Mouse (Mus musculus): ENCODE measurements around the gene Olfr1263. TPM values are rescaled to one million over a fixed set of nuclear protein-coding genes. Genes with fewer than 3 reads are reported as not detected.

Gene Olfr1263
- polyA plus RNA-seq (2014; fragmentation: Illumina TruSeq; extraction: RNeasy Lipid Tissue Mini Kit (QIAGEN cat#74804); ENCODE audit: low replicate concordance), result not detected

GRCm38 (mm10) chr2:90011831-90012230, at the start of gene Olfr1263:
Gene Olfr1263 (plus strand): TSS chr2:90012131.

GRCm38 (mm10) chr2:89974184-89974583, 37.7 kb upstream of the Olfr1263 start, which contains the start of gene Olfr1260:
Gene Olfr1260 (plus strand): TSS chr2:89974340.

GRCm38 (mm10) chr2:89990921-89991320, 21.0 kb upstream of the Olfr1263 start, which contains the start of gene Olfr1261:
Gene Olfr1261 (plus strand): TSS chr2:89991221.

GRCm38 (mm10) chr2:89999845-90000244, 12.1 kb upstream of the Olfr1263 start, which contains the start of gene Olfr1262:
Gene Olfr1262 (plus strand): TSS chr2:90000145.

GRCm38 (mm10) chr2:90025477-90025876, 13.5 kb downstream of the Olfr1263 start, which contains the start of gene Olfr1264:
Gene Olfr1264 (minus strand): TSS chr2:90025577.

GRCm38 (mm10) chr2:90035037-90035436, 23.1 kb downstream of the Olfr1263 start, which contains the start of gene Olfr1265:
Gene Olfr1265 (plus strand): TSS chr2:90035337.

GRCm38 (mm10) chr2:90063494-90063893, 51.6 kb downstream of the Olfr1263 start, which contains the start of gene Olfr140:
Gene Olfr140 (minus strand): TSS chr2:90063594.

Other genes with a start within 250 kb of the Olfr1263 start
- not detected for gene Olfr1254, start 218.5 kb upstream of the Olfr1263 start, polyA plus RNA-seq (2014; fragmentation: Illumina TruSeq; extraction: RNeasy Lipid Tissue Mini Kit (QIAGEN cat#74804); ENCODE audit: low replicate concordance)
- gene Olfr1255, start 200.1 kb upstream of the Olfr1263 start, polyA plus RNA-seq (2014; fragmentation: Illumina TruSeq; extraction: RNeasy Lipid Tissue Mini Kit (QIAGEN cat#74804); ENCODE audit: low replicate concordance), result not detected
- gene Olfr1256, start 170.6 kb upstream of the Olfr1263 start, polyA plus RNA-seq (2014; fragmentation: Illumina TruSeq; extraction: RNeasy Lipid Tissue Mini Kit (QIAGEN cat#74804); ENCODE audit: low replicate concordance), result not detected
- gene Olfr48, start 163.9 kb upstream of the Olfr1263 start, polyA plus RNA-seq (2014; fragmentation: Illumina TruSeq; extraction: RNeasy Lipid Tissue Mini Kit (QIAGEN cat#74804); ENCODE audit: low replicate concordance), result not detected
- not detected for gene Olfr1257, start 133.7 kb upstream of the Olfr1263 start, polyA plus RNA-seq (2014; fragmentation: Illumina TruSeq; extraction: RNeasy Lipid Tissue Mini Kit (QIAGEN cat#74804); ENCODE audit: low replicate concordance)
- gene Olfr1258, start 84.8 kb upstream of the Olfr1263 start, polyA plus RNA-seq (2014; fragmentation: Illumina TruSeq; extraction: RNeasy Lipid Tissue Mini Kit (QIAGEN cat#74804); ENCODE audit: low replicate concordance), result not detected
- gene Olfr1259, start 63.5 kb upstream of the Olfr1263 start, polyA plus RNA-seq (2014; fragmentation: Illumina TruSeq; extraction: RNeasy Lipid Tissue Mini Kit (QIAGEN cat#74804); ENCODE audit: low replicate concordance), result not detected
- not detected for gene Olfr1260, start 37.8 kb upstream of the Olfr1263 start, polyA plus RNA-seq (2014; fragmentation: Illumina TruSeq; extraction: RNeasy Lipid Tissue Mini Kit (QIAGEN cat#74804); ENCODE audit: low replicate concordance)
- gene Olfr1261, start 20.9 kb upstream of the Olfr1263 start, polyA plus RNA-seq (2014; fragmentation: Illumina TruSeq; extraction: RNeasy Lipid Tissue Mini Kit (QIAGEN cat#74804); ENCODE audit: low replicate concordance), result not detected
- not detected for gene Olfr1262, start 12.0 kb upstream of the Olfr1263 start, polyA plus RNA-seq (2014; fragmentation: Illumina TruSeq; extraction: RNeasy Lipid Tissue Mini Kit (QIAGEN cat#74804); ENCODE audit: low replicate concordance)
- gene Olfr1264, start 13.4 kb downstream of the Olfr1263 start, polyA plus RNA-seq (2014; fragmentation: Illumina TruSeq; extraction: RNeasy Lipid Tissue Mini Kit (QIAGEN cat#74804); ENCODE audit: low replicate concordance), result not detected
- gene Olfr1265, start 23.2 kb downstream of the Olfr1263 start, polyA plus RNA-seq (2014; fragmentation: Illumina TruSeq; extraction: RNeasy Lipid Tissue Mini Kit (QIAGEN cat#74804); ENCODE audit: low replicate concordance), result not detected
- not detected for gene Olfr140, start 51.5 kb downstream of the Olfr1263 start, polyA plus RNA-seq (2014; fragmentation: Illumina TruSeq; extraction: RNeasy Lipid Tissue Mini Kit (QIAGEN cat#74804); ENCODE audit: low replicate concordance)
- gene Olfr1269, start 109.3 kb downstream of the Olfr1263 start, polyA plus RNA-seq (2014; fragmentation: Illumina TruSeq; extraction: RNeasy Lipid Tissue Mini Kit (QIAGEN cat#74804); ENCODE audit: low replicate concordance), result not detected
- not detected for gene Olfr32, start 130.2 kb downstream of the Olfr1263 start, polyA plus RNA-seq (2014; fragmentation: Illumina TruSeq; extraction: RNeasy Lipid Tissue Mini Kit (QIAGEN cat#74804); ENCODE audit: low replicate concordance)
- not detected for gene Olfr1270, start 141.0 kb downstream of the Olfr1263 start, polyA plus RNA-seq (2014; fragmentation: Illumina TruSeq; extraction: RNeasy Lipid Tissue Mini Kit (QIAGEN cat#74804); ENCODE audit: low replicate concordance)
- not detected for gene Olfr1506, start 212.4 kb downstream of the Olfr1263 start, polyA plus RNA-seq (2014; fragmentation: Illumina TruSeq; extraction: RNeasy Lipid Tissue Mini Kit (QIAGEN cat#74804); ENCODE audit: low replicate concordance)
- gene Olfr142, start 245.5 kb downstream of the Olfr1263 start, polyA plus RNA-seq (2014; fragmentation: Illumina TruSeq; extraction: RNeasy Lipid Tissue Mini Kit (QIAGEN cat#74804); ENCODE audit: low replicate concordance), result not detected